Mouse (Mus musculus) intestine, postnatal 0 days (tissue): ENCODE data around the gene Bcr. TPM values are rescaled to one million over a fixed set of nuclear protein-coding genes. Genes with fewer than 3 reads are reported as not detected.
A peak's percentile ranks its signal among the peaks of the same experiment; 100 is the strongest.
"Not testable (repeated sequence)": the region's sequence is repeated elsewhere in the genome, so short reads cannot be mapped to it uniquely, and the experiment has no call there.

Experiments used
- ATAC-seq: fragments of 200-750 bp; cut with Nextera tagmentation; 2 replicates; pipeline ENCODE4 v1.8.0; 2017; ENCODE audit warnings: mild to moderate bottlenecking, moderate TSS enrichment, moderate library complexity
- H3K27ac ChIP-seq: fragments of 300-500 bp; sonication (generic); 2 replicates; pipeline ENCODE4 v1.5.1; 2014; ENCODE audit warnings: mild to moderate bottlenecking, low read depth, low read length, moderate library complexity
- H3K27me3 ChIP-seq: fragments of 300-500 bp; sonication (generic); replicated peaks from 2 replicates; pipeline ENCODE4 v1.6.1; 2014; ENCODE audit warnings: low read length, mixed read lengths; ENCODE audit not compliant: control insufficient read depth, insufficient read depth
- H3K36me3 ChIP-seq: fragments of 300-500 bp; sonication (generic); 2 replicates; pipeline ENCODE4 v1.6.1; 2014; ENCODE audit warnings: mild to moderate bottlenecking, moderate library complexity; ENCODE audit not compliant: control insufficient read depth, insufficient read depth
- H3K4me1 ChIP-seq: fragments of 300-500 bp; sonication (generic); replicated peaks from 2 replicates; pipeline ENCODE4 v1.6.1; 2014; ENCODE audit warnings: antibody characterized with exemption, low read length, mixed read lengths; ENCODE audit not compliant: control insufficient read depth, insufficient read depth
- H3K4me2 ChIP-seq: fragments of 300-500 bp; sonication (generic); replicated peaks from 2 replicates; pipeline ENCODE4 v1.6.1; 2014; ENCODE audit warnings: low read depth, mild to moderate bottlenecking, moderate library complexity
- H3K4me3 ChIP-seq: fragments of 300-500 bp; sonication (generic); 2 replicates; pipeline ENCODE4 v1.5.1; 2014; ENCODE audit warnings: low read depth, low read length
- H3K9ac ChIP-seq: fragments of 300-500 bp; sonication (generic); 2 replicates; pipeline ENCODE4 v1.6.1; 2014; ENCODE audit warnings: mild to moderate bottlenecking, low read depth, low read length
- H3K9me3 ChIP-seq: fragments of 300-500 bp; sonication (generic); 2 replicates; pipeline ENCODE4 v1.6.1; 2016; ENCODE audit warnings: mixed run types; ENCODE audit not compliant: control insufficient read depth
- CTCF ChIP-seq: sonication (generic); IDR thresholded peaks from 2 replicates; pipeline ENCODE4 v1.5.1; 2016; ENCODE audit warnings: low read depth, mild to moderate bottlenecking, control low read depth, antibody characterized with exemption, moderate library complexity
- WGBS: fragments of 180-500 bp; shearing (Covaris S2); extraction: QIAGEN DNeasy Blood & Tissue Kit; methylation state at CpG from one replicate; pipeline ENCODE4 v1.1.7; 2014; 5-methylcytosine and 5-hydroxymethylcytosine counted together
- polyA plus RNA-seq: library from polyadenylated mRNA; unstranded; fragments of >200 nt; fragmentation: Nextera tagmentation; extraction: Ambion mirVana; gene quantifications from 2 replicates; pipeline ENCODE4 v1.2.1, GENCODE M21; 2015

Gene Bcr
- polyA plus RNA-seq, 1 experiment from 2014 or later, result 26.7 TPM

GRCm38 (mm10) chr10:75036883-75037379 lies 23.5 kb upstream of the Bcr start, which contains the start of gene Rab36:
Gene Rab36, plus strand, starts transcription at chr10:75037058.
- H3K9ac ChIP-seq, result no peak within 1 kb of the TSS; the same call in 1 of the 2 replicates
- no peak for TF ChIP-seq CTCF
- peak; percentile 94 for ATAC-seq
- H3K36me3 ChIP-seq, result no peaks in the 10 kb centered on the region
- WGBS, result under 1% methylated on average over 36 of the region's 36 CpGs
- peak within 1 kb of the TSS; percentile 36 for H3K4me3 ChIP-seq
- peak within 1 kb of the TSS; percentile 61 for H3K4me2 ChIP-seq
- no peaks in the 10 kb centered on the region for H3K27me3 ChIP-seq
- no peak within 1 kb of the TSS for H3K27ac ChIP-seq
- peaks cover 4% of the 10 kb centered on the region; the same call in 1 of the 2 replicates for H3K4me1 ChIP-seq
- H3K9me3 ChIP-seq, result no peaks in the 10 kb centered on the region

- not testable (repeated sequence) for H3K4me1 ChIP-seq, H3K9ac ChIP-seq, H3K4me2 ChIP-seq, H3K27ac ChIP-seq, ATAC-seq, H3K9me3 ChIP-seq, H3K36me3 ChIP-seq, H3K4me3 ChIP-seq, H3K27me3 ChIP-seq
- 10% methylated on average over 1 of the region's 1 CpGs for WGBS
Measured at GRCm38 (mm10) chr10:75042060-75042459, 18.3 kb upstream of the Bcr start.

GRCm38 (mm10) chr10:75044459-75044858 lies 15.9 kb upstream of the Bcr start:
- H3K27ac ChIP-seq, result no peak overlapping the region
- H3K27me3 ChIP-seq, result no peaks in the 10 kb centered on the region
- whole genome bisulfite sequencing, result 20% methylated on average over 7 of the region's 7 CpGs
- no peak for TF ChIP-seq CTCF
- no peak overlapping the region for H3K4me3 ChIP-seq
- H3K36me3 ChIP-seq, result no peaks in the 10 kb centered on the region
- no peaks in the 10 kb centered on the region for H3K9me3 ChIP-seq
- H3K9ac ChIP-seq, result no peak overlapping the region
- no peaks in the 10 kb centered on the region for H3K4me1 ChIP-seq
- ATAC-seq, result no peak
- no peak overlapping the region for H3K4me2 ChIP-seq

- no peak overlapping the region for H3K4me2 ChIP-seq
- no peak overlapping the region for H3K27ac ChIP-seq
- no peak for TF ChIP-seq CTCF
- no peaks in the 10 kb centered on the region for H3K9me3 ChIP-seq
- H3K36me3 ChIP-seq, result no peaks in the 10 kb centered on the region
- H3K9ac ChIP-seq, result no peak overlapping the region
- WGBS, result 63% methylated on average over 15 of the region's 15 CpGs
- no peaks in the 10 kb centered on the region for H3K4me1 ChIP-seq
- H3K4me3 ChIP-seq, result no peak overlapping the region
- no peak for ATAC-seq
- no peaks in the 10 kb centered on the region for H3K27me3 ChIP-seq
Measured at GRCm38 (mm10) chr10:75045831-75046230, 14.6 kb upstream of the Bcr start.

GRCm38 (mm10) chr10:75048711-75049110 lies 11.7 kb upstream of the Bcr start:
- Histone ChIP-seq H3K36me3 (no peaks in the 10 kb centered on the region), H3K9me3 (no peaks in the 10 kb centered on the region), H3K9ac (no peak overlapping the region), H3K4me1 (no peaks in the 10 kb centered on the region), H3K4me3 (no peak overlapping the region), H3K27ac (no peak overlapping the region), H3K4me2 (no peak overlapping the region), H3K27me3 (no peaks in the 10 kb centered on the region)
- TF ChIP-seq CTCF, result no peak
- no peak for ATAC-seq
- 92% methylated on average over 7 of the region's 7 CpGs for WGBS

GRCm38 (mm10) chr10:75051364-75052074 lies 8.9 kb upstream of the Bcr start:
- 85% methylated on average over 21 of the region's 21 CpGs for WGBS
- H3K27ac ChIP-seq, result no peak overlapping the region
- no peak overlapping the region for H3K9ac ChIP-seq
- H3K36me3 ChIP-seq, result no peaks in the 10 kb centered on the region
- no peak overlapping the region for H3K4me3 ChIP-seq
- no peaks in the 10 kb centered on the region for H3K27me3 ChIP-seq
- no peak for ATAC-seq
- no peak overlapping the region for H3K4me2 ChIP-seq
- H3K4me1 ChIP-seq, result 0 out of 2 replicates have a peak, but pooled peaks cover 3% of the 10 kb centered on the region
- no peak for TF ChIP-seq CTCF
- no peaks in the 10 kb centered on the region for H3K9me3 ChIP-seq
